Mouse (Mus musculus) cerebellum, adult 2 months (tissue): ENCODE measurements around the gene Batf3. TPM values are rescaled to one million over a fixed set of nuclear protein-coding genes. Genes with fewer than 3 reads are reported as not detected.

ENCODE experiments used
- DNase-seq, 2 experiments: peaks; one replicate each; pipeline ENCODE4 v3.0.0; 2021
- H3K27ac ChIP-seq: fragments of 200-500 bp; 2 replicates; pipeline ENCODE4 v1.5.1; 2012; ENCODE audit warnings: low read length, control low read depth, inconsistent platforms; ENCODE audit not compliant: insufficient read depth
- H3K27me3 ChIP-seq: fragments of 200-500 bp; 2 replicates; pipeline ENCODE4 v1.6.1; 2012; ENCODE audit warnings: inconsistent platforms, mild to moderate bottlenecking, low read length, moderate library complexity; ENCODE audit not compliant: control insufficient read depth, insufficient read depth
- H3K4me1 ChIP-seq: fragments of 200-500 bp; 2 replicates; pipeline ENCODE4 v1.6.1; 2011; ENCODE audit warnings: low read length; ENCODE audit not compliant: control insufficient read depth, insufficient read depth
- H3K4me3 ChIP-seq: fragments of 200-500 bp; replicated peaks from 2 replicates; pipeline ENCODE3; 2011; ENCODE audit warnings: mild to moderate bottlenecking, low read depth, low read length, control low read depth; ENCODE audit not compliant: insufficient read depth
- CTCF ChIP-seq: fragments of 200-500 bp; IDR thresholded peaks from 2 replicates; pipeline ENCODE4 v1.5.1; 2011; ENCODE audit warnings: low read depth, mild to moderate bottlenecking, control low read depth, low read length, moderate library complexity, borderline replicate concordance; ENCODE audit not compliant: insufficient read depth
- POLR2A ChIP-seq: fragments of 200-500 bp; IDR thresholded peaks from 2 replicates; pipeline ENCODE4 v1.6.1; 2011; ENCODE audit warnings: low read length, control low read depth, borderline replicate concordance; ENCODE audit not compliant: insufficient read depth
- WGBS: fragments of 180-500 bp; shearing (Covaris S2); methylation state at CpG from one replicate; pipeline ENCODE4 v1.1.7; 2018; 5-methylcytosine and 5-hydroxymethylcytosine counted together
- polyA plus RNA-seq: library from polyadenylated mRNA; depleted of rRNA; stranded (reverse); fragments of >200 nt; gene quantifications from 2 replicates; pipeline ENCODE4 v1.2.3, GENCODE M21; 2012

Gene Batf3
- polyA plus RNA-seq, 1 experiment, result 0.85 TPM

GRCm38 (mm10) chr1:191092050-191092449 is 5.6 kb upstream of the Batf3 start:
- Histone ChIP-seq H3K4me3 (no peak overlapping the region), H3K27ac (no peak overlapping the region), H3K4me1 (no peaks in the 10 kb centered on the region), H3K27me3 (no peaks in the 10 kb centered on the region)
- TF ChIP-seq CTCF (no peak), POLR2A (no peak)
- DNase-seq, result no peak
- WGBS, result 78% methylated on average over 8 of the region's 8 CpGs

- no peaks in the 10 kb centered on the region for H3K4me1 ChIP-seq
- H3K27ac ChIP-seq, result no peak overlapping the region
- peaks cover 1% of the 10 kb centered on the region; the same call in 1 of the 2 replicates for H3K27me3 ChIP-seq
- DNase-seq, result no peak
- 72% methylated on average over 5 of the region's 5 CpGs for WGBS
- no peak for TF ChIP-seq POLR2A
- no peak for TF ChIP-seq CTCF
- H3K4me3 ChIP-seq, result no peak overlapping the region
Observed at GRCm38 (mm10) chr1:191093578-191093977, 4.1 kb upstream of the Batf3 start.

- TF ChIP-seq POLR2A (no peak), CTCF (no peak; the same call in 1 of the 2 replicates)
- DNase-seq, result no peak
- no peak overlapping the region for H3K4me3 ChIP-seq
- H3K27me3 ChIP-seq, result peaks cover 1% of the 10 kb centered on the region; the same call in 1 of the 2 replicates
- H3K27ac ChIP-seq, result no peak overlapping the region
- H3K4me1 ChIP-seq, result no peaks in the 10 kb centered on the region
- 71% methylated on average over 9 of the region's 9 CpGs for WGBS
Observed at GRCm38 (mm10) chr1:191095019-191095418, 2.6 kb upstream of the Batf3 start.

- Histone ChIP-seq H3K27ac (no peak overlapping the region), H3K27me3 (peaks cover 1% of the 10 kb centered on the region; the same call in 1 of the 2 replicates), H3K4me3 (no peak overlapping the region), H3K4me1 (no peaks in the 10 kb centered on the region)
- TF ChIP-seq POLR2A (no peak), CTCF (no peak)
- no peak for DNase-seq
- 52% methylated on average over 14 of the region's 14 CpGs for WGBS
Observed at GRCm38 (mm10) chr1:191096871-191097681, 571 bp upstream of the Batf3 start.

- TF ChIP-seq CTCF (no peak), POLR2A (no peak)
- H3K4me3 ChIP-seq, result no peak overlapping the region
Observed at GRCm38 (mm10) chr1:191099114-191099513, 1.5 kb downstream of the Batf3 start.

GRCm38 (mm10) chr1:191099772-191100291 is 2.2 kb downstream of the Batf3 start:
- no peak for DNase-seq
- no peak for TF ChIP-seq CTCF
- TF ChIP-seq POLR2A, result no peak
- Histone ChIP-seq H3K27me3 (peaks cover 1% of the 10 kb centered on the region; the same call in 1 of the 2 replicates), H3K4me3 (no peak overlapping the region), H3K27ac (no peak overlapping the region), H3K4me1 (no peaks in the 10 kb centered on the region)
- WGBS, result 66% methylated on average over 5 of the region's 5 CpGs

More at GRCm38 (mm10) chr1:191099114-191099513, 1.5 kb downstream of the Batf3 start:
- Histone ChIP-seq H3K27ac (no peak overlapping the region), H3K4me1 (no peaks in the 10 kb centered on the region), H3K27me3 (peaks cover 1% of the 10 kb centered on the region; the same call in 1 of the 2 replicates)
- no peak for DNase-seq
- 42% methylated on average over 5 of the region's 5 CpGs for WGBS

GRCm38 (mm10) chr1:191102730-191103370 is 5.2 kb downstream of the Batf3 start:
- DNase-seq, result no peak

More at GRCm38 (mm10) chr1:191102730-191103370, 5.2 kb downstream of the Batf3 start:
- 75% methylated on average over 15 of the region's 15 CpGs for whole genome bisulfite sequencing
- H3K27me3 ChIP-seq, result no peaks in the 10 kb centered on the region; the same call in 1 of the 2 replicates
- no peak overlapping the region for H3K4me3 ChIP-seq
- TF ChIP-seq POLR2A, result no peak
- TF ChIP-seq CTCF, result no peak
- no peak overlapping the region for H3K27ac ChIP-seq
- no peaks in the 10 kb centered on the region for H3K4me1 ChIP-seq
